Mouse (Mus musculus) ES-E14 (cell line): Measurements from ENCODE around the gene Pstpip1. TPM values are rescaled to one million over a fixed set of nuclear protein-coding genes. Genes with fewer than 3 reads are reported as not detected.

Experiments used
- DNase-seq: peaks from one replicate; pipeline ENCODE4 v3.0.0-alpha.2; 2013; ENCODE audit warnings: low read depth, low spot score
- H3K27ac ChIP-seq: 2 replicates; pipeline ENCODE4 v1.5.1; 2012; ENCODE audit warnings: low read depth, mild to moderate bottlenecking, low read length, moderate library complexity, mixed read lengths; ENCODE audit not compliant: poor library complexity, insufficient read depth, severe bottlenecking
- H3K36me3 ChIP-seq: 2 replicates; pipeline ENCODE4 v1.6.1; 2012; ENCODE audit warnings: mild to moderate bottlenecking, low read length, moderate library complexity, mixed read lengths; ENCODE audit not compliant: control insufficient read depth, poor library complexity, insufficient read depth, severe bottlenecking
- H3K4me1 ChIP-seq, 2 experiments: fragments of 150-350 bp in 1 of 2; sonication (generic) in 1 of 2; 2 replicates each; pipeline ENCODE4 v1.6.1; 2012; ENCODE audit warnings: low read length in 2 of 2, mild to moderate bottlenecking in 1 of 2, mixed read lengths in 1 of 2; ENCODE audit not compliant: control insufficient read depth in 2 of 2, insufficient read depth in 2 of 2, poor library complexity in 1 of 2
- H3K4me3 ChIP-seq, 2 experiments: fragments of 150-350 bp in 1 of 2; sonication (generic) in 1 of 2; 2 replicates each; pipeline ENCODE4 v1.5.1; 2012; ENCODE audit warnings: low read length in 2 of 2, low read depth in 1 of 2, mild to moderate bottlenecking in 1 of 2, mixed read lengths in 1 of 2; ENCODE audit not compliant: insufficient read depth in 1 of 2, poor library complexity in 1 of 2, severe bottlenecking in 1 of 2
- H3K9ac ChIP-seq: 2 replicates; pipeline ENCODE4 v1.6.1; 2012; ENCODE audit warnings: low read depth, mild to moderate bottlenecking, low read length, mixed read lengths; ENCODE audit not compliant: poor library complexity, insufficient read depth, severe bottlenecking
- H3K9me3 ChIP-seq: fragments of 150-350 bp; sonication (generic); 2 replicates; pipeline ENCODE4 v1.6.1; 2012; ENCODE audit warnings: low read depth, mild to moderate bottlenecking, low read length; ENCODE audit not compliant: control insufficient read depth, insufficient read depth
- CHD2 ChIP-seq: IDR thresholded peaks from 2 replicates; pipeline ENCODE4 v1.6.1; 2014; ENCODE audit warnings: mild to moderate bottlenecking, low read depth, low read length, inconsistent platforms
- HCFC1 ChIP-seq: IDR thresholded peaks from 2 replicates; pipeline ENCODE4 v1.6.1; 2012; ENCODE audit warnings: low read length, inconsistent platforms, borderline replicate concordance; ENCODE audit not compliant: insufficient read depth
- MAFK ChIP-seq: IDR thresholded peaks from 2 replicates; pipeline ENCODE4 v1.6.1; 2014; ENCODE audit warnings: mild to moderate bottlenecking, low read depth, low read length, inconsistent platforms; ENCODE audit not compliant: insufficient read depth
- ZC3H11A ChIP-seq: IDR thresholded peaks from 2 replicates; pipeline ENCODE4 v1.6.1; 2012; ENCODE audit warnings: low read depth, mild to moderate bottlenecking, inconsistent platforms, low read length, borderline replicate concordance
- ZNF384 ChIP-seq: IDR thresholded peaks from 2 replicates; pipeline ENCODE4 v1.6.1; 2012; ENCODE audit warnings: low read depth, low read length, inconsistent platforms
- in situ Hi-C, 2 experiments: fragments of 600-800 bp; cut with MboI; formaldehyde crosslinking; loops; one replicate each; pipeline ENCODE4 v1.15.1; 2025; ENCODE audit warnings: low sequenced_read_pairs in 2 of 2, inconsistent platforms in 1 of 2; ENCODE audit not compliant: unreplicated experiment in 2 of 2
- total RNA-seq: library from RNA; depleted of rRNA; stranded (reverse); fragments of 300-350 nt; gene quantifications from 2 replicates; pipeline ENCODE4 v1.2.3, GENCODE M21; 2012

Gene Pstpip1
- total RNA-seq, 1 experiment: 10.4 TPM

GRCm38 (mm10) chr9:56107527-56107926 lies 17.8 kb downstream of the Pstpip1 start:
- Histone ChIP-seq H3K9me3 (no peaks in the 10 kb centered on the region), H3K4me1 (peaks cover 2 to 11% of the 10 kb centered on the region in 2 experiments; a peak in 3 of 4 replicates), H3K27ac (no peak overlapping the region), H3K9ac (no peak overlapping the region), H3K4me3 (no peak overlapping the region), H3K36me3 (no peaks in the 10 kb centered on the region)
- DNase-seq: no peak
- in situ Hi-C loops: no loop called here
- TF ChIP-seq MAFK (no peak), CHD2 (0 out of 2 replicates have a peak, but pooled peaks have one; percentile 10)

- Histone ChIP-seq H3K9ac (no peak overlapping the region), H3K9me3 (no peaks in the 10 kb centered on the region), H3K4me3 (no peak overlapping the region), H3K36me3 (no peaks in the 10 kb centered on the region), H3K27ac (no peak overlapping the region), H3K4me1 (peaks cover 2 to 10% of the 10 kb centered on the region in 2 experiments; a peak in 3 of 4 replicates)
- no peak for DNase-seq
- TF ChIP-seq MAFK (no peak), ZNF384 (no peak), CHD2 (no peak), HCFC1 (no peak), ZC3H11A (no peak)
- in situ Hi-C loops: no loop called here
Measured at GRCm38 (mm10) chr9:56108174-56108573, 18.4 kb downstream of the Pstpip1 start.

GRCm38 (mm10) chr9:56118091-56118490 lies 28.3 kb downstream of the Pstpip1 start:
- Histone ChIP-seq H3K9me3 (no peaks in the 10 kb centered on the region), H3K4me3 (no peak overlapping the region), H3K4me1 (peaks cover 0 to 15% of the 10 kb centered on the region in 2 experiments; a peak in 2 of 4 replicates), H3K36me3 (no peaks in the 10 kb centered on the region), H3K27ac (no peak overlapping the region), H3K9ac (no peak overlapping the region)
- no peak for DNase-seq
- no peak for TF ChIP-seq MAFK
- in situ Hi-C loops: no loop called here

GRCm38 (mm10) chr9:56118582-56118981 lies 28.8 kb downstream of the Pstpip1 start:
- Histone ChIP-seq H3K9me3 (no peaks in the 10 kb centered on the region), H3K4me3 (peak overlapping the region in 1 of 2 experiments; percentile 6; a peak in 1 of 4 replicates), H3K36me3 (no peaks in the 10 kb centered on the region), H3K27ac (no peak overlapping the region), H3K4me1 (peaks cover 0 to 15% of the 10 kb centered on the region in 2 experiments; a peak in 2 of 4 replicates), H3K9ac (no peak overlapping the region)
- in situ Hi-C loops: no loop called here
- peak; percentile 87 for DNase-seq
- TF ChIP-seq MAFK (no peak), HCFC1 (no peak), CHD2 (no peak), ZC3H11A (no peak), ZNF384 (no peak)

DNA sequence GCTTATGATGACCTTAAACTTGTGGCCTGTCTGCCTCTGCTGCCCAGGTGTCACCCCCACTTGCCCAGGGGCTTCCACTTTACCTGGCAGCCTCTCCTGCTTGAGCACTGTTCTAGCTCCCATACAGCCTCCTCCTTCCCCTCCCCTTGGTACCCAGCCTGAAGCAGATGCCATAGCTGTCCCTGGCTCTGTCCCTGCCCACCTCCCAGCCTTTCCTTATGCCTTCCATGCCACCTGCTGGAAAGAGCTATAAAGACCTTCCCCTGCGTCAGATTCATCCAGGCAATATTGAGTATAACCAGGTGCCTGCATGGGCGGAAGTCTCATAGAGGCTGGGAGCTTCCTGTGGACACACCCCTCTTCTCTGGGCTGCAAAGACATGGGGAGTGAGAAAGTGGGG lies 29.9 kb downstream of the Pstpip1 start:
- Histone ChIP-seq H3K36me3 (no peaks in the 10 kb centered on the region), H3K4me1 (peaks cover 0 to 22% of the 10 kb centered on the region in 2 experiments; a peak in 2 of 4 replicates), H3K27ac (no peak overlapping the region), H3K9me3 (no peaks in the 10 kb centered on the region), H3K9ac (no peak overlapping the region), H3K4me3 (no peak overlapping the region)
- TF ChIP-seq ZC3H11A (no peak), CHD2 (no peak), MAFK (no peak), HCFC1 (no peak), ZNF384 (no peak)
- in situ Hi-C loops: no loop called here
- DNase-seq: no peak
